Mouse (Mus musculus) cortical plate, adult 2 months (tissue): ENCODE results near the gene Atp2a2.

Source experiments
- CTCF ChIP-seq: fragments of 200-500 bp; IDR thresholded peaks from 2 replicates; pipeline ENCODE4 v1.5.1; 2011; ENCODE audit warnings: mild to moderate bottlenecking, control low read depth, low read length; ENCODE audit not compliant: insufficient read depth; ENCODE audit errors: extremely low read depth
- POLR2A ChIP-seq: fragments of 200-500 bp; IDR thresholded peaks from 2 replicates; pipeline ENCODE4 v1.6.1; 2011; ENCODE audit warnings: mild to moderate bottlenecking, low read length, control low read depth; ENCODE audit not compliant: insufficient read depth; ENCODE audit errors: extremely low read depth

DNA sequence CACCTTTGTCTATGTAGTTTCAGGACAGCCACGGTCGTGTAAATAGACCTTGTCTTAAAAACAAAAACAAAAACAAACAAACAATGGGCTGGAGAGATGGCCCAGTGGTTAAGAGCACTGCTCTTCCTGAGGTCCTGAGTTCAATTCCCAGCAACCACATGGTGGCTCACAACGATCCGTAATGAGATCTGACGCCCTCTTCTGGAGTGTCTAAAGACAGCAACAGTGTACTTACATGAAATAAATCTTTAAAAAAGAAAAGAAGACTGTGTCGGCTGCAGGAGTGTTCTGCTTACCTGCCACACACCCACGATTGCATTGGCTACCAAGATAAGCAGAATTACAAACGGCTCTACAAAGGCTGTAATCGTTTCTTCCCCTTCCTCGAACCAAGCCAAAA, 10.6 kb downstream of the Atp2a2 start:
- TF ChIP-seq CTCF (no peak), POLR2A (no peak)
